Mouse (Mus musculus) forebrain, embryonic 14.5 days (tissue): ENCODE data around the gene Asb5. TPM values are rescaled to one million over a fixed set of nuclear protein-coding genes. Genes with fewer than 3 reads are reported as not detected.
"Not testable (repeated sequence)": the region's sequence is repeated elsewhere in the genome, so short reads cannot be mapped to it uniquely, and the experiment has no call there.

Experiments
- ATAC-seq: fragments of 200-750 bp; cut with Nextera tagmentation; 2 replicates; pipeline ENCODE4 v1.8.0; 2017; ENCODE audit warnings: mild to moderate bottlenecking, moderate library complexity
- DNase-seq: peaks from one replicate; pipeline ENCODE4 v3.0.0-alpha.2; 2015; ENCODE audit warnings: low spot score
- H3K27ac ChIP-seq: fragments of 300-500 bp; sonication (generic); 2 replicates; pipeline ENCODE4 v1.5.1; 2014; ENCODE audit warnings: low read depth, mild to moderate bottlenecking, control low read depth, low read length, moderate library complexity
- H3K27me3 ChIP-seq: fragments of 300-500 bp; sonication (generic); replicated peaks from 2 replicates; pipeline ENCODE4 v1.6.1; 2014; ENCODE audit warnings: low read length, control low read depth, mixed read lengths; ENCODE audit not compliant: control insufficient read depth, insufficient read depth
- H3K36me3 ChIP-seq: fragments of 300-500 bp; sonication (generic); 2 replicates; pipeline ENCODE4 v1.6.1; 2014; ENCODE audit warnings: low read length, control low read depth; ENCODE audit not compliant: control insufficient read depth, insufficient read depth
- H3K4me1 ChIP-seq: fragments of 300-500 bp; sonication (generic); 2 replicates; pipeline ENCODE4 v1.6.1; 2014; ENCODE audit warnings: antibody characterized with exemption, low read length, control low read depth; ENCODE audit not compliant: control insufficient read depth, insufficient read depth
- H3K4me2 ChIP-seq: fragments of 300-500 bp; sonication (generic); 2 replicates; pipeline ENCODE4 v1.6.1; 2014; ENCODE audit warnings: mild to moderate bottlenecking, control low read depth, low read length
- H3K4me3 ChIP-seq: fragments of 300-500 bp; sonication (generic); 2 replicates; pipeline ENCODE4 v1.5.1; 2014; ENCODE audit warnings: low read depth, low read length, control low read depth
- H3K9ac ChIP-seq: fragments of 300-500 bp; sonication (generic); 2 replicates; pipeline ENCODE4 v1.6.1; 2014; ENCODE audit warnings: mild to moderate bottlenecking, low read length, control low read depth, moderate library complexity
- H3K9me3 ChIP-seq: fragments of 300-500 bp; sonication (generic); replicated peaks from 2 replicates; pipeline ENCODE4 v1.6.1; 2016; ENCODE audit warnings: low read length, control low read depth, mixed read lengths; ENCODE audit not compliant: control insufficient read depth
- WGBS: fragments of 180-500 bp; shearing (Covaris S2); extraction: QIAGEN DNeasy Blood & Tissue Kit; methylation state at CpG from one replicate; pipeline ENCODE4 v1.1.7; 2014; 5-methylcytosine and 5-hydroxymethylcytosine counted together
- polyA plus RNA-seq: library from polyadenylated mRNA; unstranded; fragments of >200 nt; fragmentation: Nextera tagmentation; extraction: Ambion mirVana; gene quantifications from 2 replicates; pipeline ENCODE4 v1.2.1, GENCODE M21; 2014

Asb5 gene
- polyA plus RNA-seq, 1 experiment from 2014 or later: 5.2 TPM

- Histone ChIP-seq H3K4me3 (no peak overlapping the region), H3K4me2 (no peak overlapping the region), H3K27me3 (no peaks in the 10 kb centered on the region), H3K9me3 (no peaks in the 10 kb centered on the region), H3K27ac (no peak overlapping the region), H3K9ac (no peak overlapping the region), H3K4me1 (peaks cover 4% of the 10 kb centered on the region), H3K36me3 (no peaks in the 10 kb centered on the region)
- ATAC-seq (no peak), DNase-seq (peak; percentile 31)
- WGBS: 82% methylated on average over 2 of the region's 2 CpGs
Observed at GRCm38 (mm10) chr8:54596940-54597339, 67.6 kb downstream of the Asb5 start.

GRCm38 (mm10) chr8:54597386-54597785 lies 68.0 kb downstream of the Asb5 start:
- Histone ChIP-seq H3K4me1 (peaks cover 4% of the 10 kb centered on the region), H3K27ac (no peak overlapping the region), H3K36me3 (no peaks in the 10 kb centered on the region), H3K4me2 (no peak overlapping the region), H3K9me3 (no peaks in the 10 kb centered on the region), H3K27me3 (no peaks in the 10 kb centered on the region), H3K4me3 (no peak overlapping the region), H3K9ac (no peak overlapping the region)
- DNase-seq (no peak), ATAC-seq (no peak)
- WGBS: 96% methylated on average over 2 of the region's 2 CpGs

DNA sequence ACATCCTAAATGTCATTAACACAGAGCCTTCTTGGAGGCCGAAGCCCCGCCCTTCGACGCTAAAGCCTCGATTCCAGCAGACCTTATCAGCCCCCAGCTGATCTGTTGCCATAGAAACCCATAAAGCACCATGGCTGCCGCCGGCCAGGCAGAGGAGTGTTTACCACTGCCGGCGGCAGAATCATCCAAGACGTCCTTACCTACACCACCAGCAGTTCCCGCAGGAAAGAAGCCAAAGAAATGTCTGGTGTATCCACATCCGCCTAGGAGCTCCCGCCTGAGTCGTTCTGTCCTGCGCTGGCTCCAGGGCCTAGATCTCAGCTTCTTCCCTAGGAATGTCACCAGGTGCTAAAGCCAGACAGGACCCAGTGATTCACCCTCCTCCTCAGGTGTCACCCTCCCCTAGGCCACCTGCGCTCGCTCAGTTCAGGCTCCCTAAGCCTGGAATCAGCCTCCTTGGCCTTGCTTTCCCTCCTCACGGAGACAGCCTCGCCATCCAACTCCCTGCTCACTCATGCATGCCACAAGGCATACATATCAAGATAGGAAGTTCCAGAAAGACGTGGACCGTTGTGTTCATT lies 71.4 kb downstream of the Asb5 start, which contains the start of gene Spata4:
TSS of gene Spata4 (plus strand) at position 111 of the 581 bp plus-strand sequence.
- H3K9me3 ChIP-seq: no peaks in the 10 kb centered on the region
- WGBS: 4% methylated on average over 21 of the region's 21 CpGs
- H3K27ac ChIP-seq: 0 out of 2 replicates have a peak within 1 kb of the TSS, but pooled peaks have one; percentile 30
- H3K4me3 ChIP-seq: peak within 1 kb of the TSS; percentile 26
- H3K4me2 ChIP-seq: peak within 1 kb of the TSS; percentile 63
- ATAC-seq (peak; percentile 91), DNase-seq (peak; percentile 80)
- no peaks in the 10 kb centered on the region for H3K27me3 ChIP-seq
- peaks cover 4% of the 10 kb centered on the region for H3K4me1 ChIP-seq
- no peaks in the 10 kb centered on the region for H3K36me3 ChIP-seq
- peak within 1 kb of the TSS; percentile 45 for H3K9ac ChIP-seq

GRCm38 (mm10) chr8:54603440-54603839 lies 74.1 kb downstream of the Asb5 start:
- Histone ChIP-seq H3K36me3 (no peaks in the 10 kb centered on the region), H3K9ac (no peak overlapping the region), H3K4me3 (no peak overlapping the region), H3K4me2 (no peak overlapping the region), H3K27ac (no peak overlapping the region), H3K4me1 (peaks cover 4% of the 10 kb centered on the region), H3K9me3 (no peaks in the 10 kb centered on the region), H3K27me3 (no peaks in the 10 kb centered on the region)
- DNase-seq (no peak), ATAC-seq (no peak)
- WGBS: 82% methylated on average over 4 of the region's 4 CpGs

GRCm38 (mm10) chr8:54609336-54609735 lies 80.0 kb downstream of the Asb5 start:
- Histone ChIP-seq H3K27ac (no peak overlapping the region), H3K9ac (no peak overlapping the region), H3K27me3 (no peaks in the 10 kb centered on the region), H3K9me3 (no peaks in the 10 kb centered on the region), H3K36me3 (no peaks in the 10 kb centered on the region), H3K4me1 (no peaks in the 10 kb centered on the region), H3K4me2 (no peak overlapping the region), H3K4me3 (no peak overlapping the region)
- ATAC-seq: no peak
- 84% methylated on average over 2 of the region's 2 CpGs for WGBS
- DNase-seq: no peak

GRCm38 (mm10) chr8:54610238-54610637 lies 80.9 kb downstream of the Asb5 start:
- no peak for ATAC-seq
- H3K9ac ChIP-seq: no peak overlapping the region
- H3K9me3 ChIP-seq: no peaks in the 10 kb centered on the region
- 80% methylated on average over 4 of the region's 4 CpGs for WGBS
- peak; percentile 1 for DNase-seq
- H3K4me3 ChIP-seq: no peak overlapping the region
- no peak overlapping the region for H3K27ac ChIP-seq
- no peaks in the 10 kb centered on the region for H3K4me1 ChIP-seq
- H3K36me3 ChIP-seq: no peaks in the 10 kb centered on the region
- H3K27me3 ChIP-seq: no peaks in the 10 kb centered on the region
- no peak overlapping the region for H3K4me2 ChIP-seq

GRCm38 (mm10) chr8:54616710-54617109 lies 87.3 kb downstream of the Asb5 start:
- not testable (repeated sequence) for H3K27me3 ChIP-seq, H3K36me3 ChIP-seq, ATAC-seq, DNase-seq, H3K4me2 ChIP-seq, H3K9me3 ChIP-seq, H3K27ac ChIP-seq, H3K4me3 ChIP-seq, H3K9ac ChIP-seq, H3K4me1 ChIP-seq
- 93% methylated on average over 17 of the region's 17 CpGs for WGBS

Other genes with a start within 250 kb of the Asb5 start
- 60.8 and 66.8 TPM in 2 replicates for gene Spcs3, start 418 bp downstream of the Asb5 start, polyA plus RNA-seq
- 0.21 and 0.22 TPM in 2 replicates for gene Spata4, start 71.2 kb downstream of the Asb5 start, polyA plus RNA-seq